13 mouse cellular contexts compared by ENCODE assay signal in the genomic region with DNA sequence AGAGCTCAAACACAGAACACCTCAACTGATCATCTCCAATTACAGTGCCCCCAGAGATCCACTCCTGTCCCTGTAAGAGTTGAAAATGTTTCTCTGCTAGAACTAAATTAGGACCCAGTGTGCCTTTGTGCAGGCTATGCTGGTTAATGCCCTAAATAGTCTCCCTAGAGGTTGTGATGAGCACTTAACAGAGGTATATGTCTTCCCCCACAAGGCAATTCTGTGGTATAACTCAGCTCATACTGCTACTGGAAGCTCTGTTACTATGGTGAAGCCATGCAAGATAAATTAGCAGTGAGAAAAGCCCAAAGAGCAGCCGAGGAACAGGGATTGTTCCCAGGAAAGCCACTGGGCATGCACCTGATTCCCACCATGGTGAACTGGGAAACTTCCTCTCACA.
"Had no signal": no experiment of that assay in that cellular context is flagged by ENCODE, and none has a peak within 500 bp of the region (broad histone marks: within the 10 kb centered on the region; RNA-seq: fewer than 3 reads in every experiment).

No protein-coding gene starts in this region.

- H3K36me3 ChIP-seq: limb, embryonic 10.5 days; liver, embryonic 15.5 days; midbrain, embryonic 10.5 days had no signal

- DNase-seq: kidney, postnatal 25 days; lung, embryonic 14.5 days; lung, postnatal 10 days; lung, postnatal 4 days; right cerebral cortex, adult 18-20 months; right cerebral cortex, postnatal 25 days; thymus, adult 18-20 months; thymus, postnatal 14 days had no signal

- H3K27me3 ChIP-seq: liver, embryonic 15.5 days had no signal

- H3K9ac ChIP-seq: liver, embryonic 15.5 days; lung, embryonic 14.5 days had no signal

- H3K9me3 ChIP-seq: limb, embryonic 10.5 days; liver, embryonic 15.5 days; midbrain, embryonic 10.5 days had no signal

- H3K4me3 ChIP-seq: left cerebral cortex, adult 2 months; limb, embryonic 10.5 days; liver, embryonic 15.5 days; midbrain, embryonic 10.5 days had no signal

- H3K27ac ChIP-seq: left cerebral cortex, adult 2 months; limb, embryonic 10.5 days; liver, embryonic 15.5 days; midbrain, embryonic 10.5 days had no signal

- H3K4me1 ChIP-seq: limb, embryonic 10.5 days; liver, embryonic 15.5 days had no signal

- H3K4me2 ChIP-seq: liver, embryonic 11.5 days; liver, embryonic 15.5 days; lung, embryonic 14.5 days had no signal
